Mouse (Mus musculus) gastrocnemius, postnatal 25 days (tissue): ENCODE data around the gene Tmem208. TPM values are rescaled to one million over a fixed set of nuclear protein-coding genes. Genes with fewer than 3 reads are reported as not detected.
A peak's percentile ranks its signal among the peaks of the same experiment; 100 is the strongest.

Experiments used
- DNase-seq: peaks from one replicate; pipeline ENCODE4 v3.0.0; 2022
- total RNA-seq, 2 experiments: library from RNA; stranded (reverse); gene quantifications; 1 replicate in 1 of 2; 2 replicates in 1 of 2; pipeline ENCODE4 v1.2.3; 2021

The Tmem208 gene
- total RNA-seq, 2 experiments from 2014 or later: 20.5 to 23.1 TPM

DNA sequence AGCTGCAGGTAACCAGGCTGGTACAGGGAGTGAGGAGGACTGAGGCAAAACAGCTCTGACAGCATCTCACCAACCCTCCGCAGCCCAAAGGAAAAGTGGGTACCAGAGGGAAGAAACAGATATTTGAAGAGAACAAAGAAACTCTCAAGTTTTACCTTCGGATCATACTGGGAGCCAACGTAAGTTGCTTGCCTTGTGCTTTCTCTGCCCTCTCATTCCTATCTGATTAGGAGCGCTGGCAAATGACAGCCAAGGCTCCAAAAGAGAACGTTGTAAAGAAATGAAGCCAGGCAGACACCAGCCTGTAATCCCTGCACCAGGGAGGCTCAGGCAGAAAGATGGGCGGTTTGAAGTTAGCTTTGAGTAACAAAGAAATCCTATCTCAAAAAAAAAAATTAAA, 814 bp downstream of the Tmem208 start:
- no peak for DNase-seq

DNA sequence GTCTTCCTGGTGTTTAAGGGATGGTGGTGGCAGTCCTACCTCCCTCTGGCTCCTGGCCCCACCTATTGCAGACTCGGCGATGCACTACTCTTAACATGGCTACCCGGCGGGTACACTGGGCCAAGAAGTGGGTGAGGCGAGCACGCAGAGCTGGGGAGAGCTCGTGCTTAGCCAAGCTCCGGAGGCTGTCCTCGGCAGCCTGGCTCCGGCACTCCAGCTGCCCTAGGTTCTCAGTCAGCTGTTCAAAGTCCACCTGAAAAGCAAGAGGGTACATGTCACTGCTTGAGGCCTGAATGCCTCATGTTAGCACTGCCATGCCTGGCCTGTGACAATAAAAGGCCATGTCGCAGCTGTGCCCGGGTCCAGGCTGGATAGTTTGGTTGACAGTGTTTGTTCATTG, 4.2 kb downstream of the Tmem208 start:
- DNase-seq: no peak

DNA sequence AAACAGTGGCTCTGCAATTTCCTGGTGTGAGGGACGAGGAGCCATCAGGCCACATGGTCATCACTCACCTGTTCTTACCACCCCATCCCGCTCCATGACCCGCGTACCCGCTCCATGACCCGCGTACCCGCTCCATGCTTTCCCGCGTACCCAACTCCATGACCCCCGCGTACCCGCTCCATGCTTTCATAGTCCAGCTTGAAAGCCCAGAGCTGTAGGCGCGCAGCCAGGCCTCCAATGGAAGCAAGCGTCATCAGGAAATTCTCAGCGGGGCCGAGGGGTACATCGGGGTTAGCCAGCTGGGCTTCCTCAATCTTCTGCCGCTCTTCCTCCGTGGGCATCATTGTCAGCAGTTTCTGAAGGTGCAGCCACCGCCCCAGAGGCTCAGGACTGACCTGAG, 5.3 kb downstream of the Tmem208 start:
- no peak for DNase-seq

DNA sequence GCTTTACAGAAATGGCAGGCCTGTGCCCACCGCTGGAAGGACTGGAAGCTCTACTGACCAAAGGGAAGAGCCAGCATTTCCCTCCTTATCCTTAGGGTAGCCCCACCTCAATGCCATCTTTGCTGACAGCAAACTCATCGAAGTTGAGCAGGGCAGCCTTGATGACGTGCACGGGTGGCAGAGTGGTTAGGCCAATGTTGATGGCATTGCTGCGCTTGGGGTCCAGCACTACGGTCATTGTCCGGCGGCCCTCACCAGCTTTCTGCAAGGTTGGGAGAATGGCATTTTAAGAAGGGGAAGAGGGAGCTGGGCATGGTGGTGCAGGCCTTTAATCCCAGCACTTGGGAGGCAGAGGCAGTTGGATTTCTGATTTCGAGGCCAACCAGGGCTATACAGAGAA, 5.8 kb downstream of the Tmem208 start:
- DNase-seq: no peak

DNA sequence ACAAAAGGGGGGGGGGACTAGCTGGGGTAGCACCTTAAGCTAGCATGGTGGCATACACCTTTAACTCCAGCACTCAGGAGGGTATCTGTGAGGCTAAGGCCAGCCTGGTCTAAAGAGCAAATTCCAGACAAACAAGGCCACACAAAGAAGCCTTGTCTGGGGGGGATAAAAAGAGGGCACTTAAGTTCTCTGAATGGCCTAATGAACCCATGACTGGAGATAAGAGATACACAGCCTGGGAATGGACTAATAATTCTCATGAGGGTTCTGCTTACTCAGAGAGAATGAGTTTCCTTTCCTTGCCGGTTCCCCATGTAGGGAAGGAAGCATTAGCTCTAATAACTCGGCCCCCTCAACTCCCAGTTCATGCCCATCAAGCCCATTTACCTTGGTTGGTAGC, 6.4 kb downstream of the Tmem208 start:
- DNase-seq: no peak

DNA sequence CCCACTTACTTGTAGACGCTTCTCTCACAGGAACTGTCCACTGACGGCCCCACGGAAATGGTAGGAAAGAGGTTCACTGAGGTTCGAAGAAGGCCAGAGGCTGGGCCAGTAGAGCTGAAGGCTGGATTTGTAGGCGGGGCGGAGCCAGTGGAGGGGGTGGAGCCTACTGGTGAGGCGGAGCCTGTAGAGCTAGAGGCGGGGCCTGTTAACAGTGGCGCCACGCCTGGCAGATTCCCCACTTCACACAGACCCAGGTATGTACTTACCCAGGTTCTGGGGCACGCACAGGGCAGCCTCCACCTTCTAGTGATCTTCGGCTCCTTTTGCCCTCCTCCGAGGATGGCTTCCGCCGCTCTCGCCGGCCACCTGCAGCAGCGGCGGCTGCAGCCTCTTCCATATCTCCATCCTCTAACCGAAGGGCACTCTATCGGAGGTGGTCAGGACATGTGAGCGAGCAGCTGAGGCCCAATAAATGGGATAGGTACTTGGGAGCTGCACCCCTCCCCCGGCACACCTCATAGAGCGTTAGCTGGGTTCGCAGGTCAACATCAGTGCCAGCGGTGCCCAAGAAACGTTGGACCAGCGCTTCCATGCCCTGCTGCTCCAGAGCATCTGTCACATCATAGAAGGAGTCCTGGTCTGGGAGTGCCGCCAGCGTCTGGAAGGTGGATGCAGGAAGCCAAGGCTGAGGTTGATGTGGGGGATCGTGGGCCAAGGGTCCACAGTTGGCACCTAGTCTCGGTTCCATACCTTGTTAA, 10.4 kb downstream of the Tmem208 start:
- DNase-seq: no peak

DNA sequence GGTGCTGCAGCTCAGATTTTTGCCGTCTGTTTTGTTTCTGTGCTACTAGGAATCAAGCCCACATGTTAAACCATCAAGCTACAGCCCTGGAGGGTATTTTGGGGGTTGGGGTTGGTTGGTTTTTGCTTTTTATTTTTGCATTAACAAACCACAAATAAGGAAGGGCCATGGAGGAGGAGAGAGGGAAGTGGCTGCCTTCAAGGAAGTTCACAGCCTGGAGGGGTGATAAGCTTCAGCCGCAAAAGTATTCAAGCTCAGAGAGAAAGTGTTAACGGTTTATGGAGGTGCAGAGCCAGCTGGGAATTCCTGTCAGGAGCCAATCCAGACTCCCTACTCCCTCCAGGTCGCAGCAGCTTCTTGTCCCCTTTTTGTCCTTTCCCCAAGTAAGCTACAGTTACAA, 12.8 kb downstream of the Tmem208 start:
- DNase-seq: no peak

DNA sequence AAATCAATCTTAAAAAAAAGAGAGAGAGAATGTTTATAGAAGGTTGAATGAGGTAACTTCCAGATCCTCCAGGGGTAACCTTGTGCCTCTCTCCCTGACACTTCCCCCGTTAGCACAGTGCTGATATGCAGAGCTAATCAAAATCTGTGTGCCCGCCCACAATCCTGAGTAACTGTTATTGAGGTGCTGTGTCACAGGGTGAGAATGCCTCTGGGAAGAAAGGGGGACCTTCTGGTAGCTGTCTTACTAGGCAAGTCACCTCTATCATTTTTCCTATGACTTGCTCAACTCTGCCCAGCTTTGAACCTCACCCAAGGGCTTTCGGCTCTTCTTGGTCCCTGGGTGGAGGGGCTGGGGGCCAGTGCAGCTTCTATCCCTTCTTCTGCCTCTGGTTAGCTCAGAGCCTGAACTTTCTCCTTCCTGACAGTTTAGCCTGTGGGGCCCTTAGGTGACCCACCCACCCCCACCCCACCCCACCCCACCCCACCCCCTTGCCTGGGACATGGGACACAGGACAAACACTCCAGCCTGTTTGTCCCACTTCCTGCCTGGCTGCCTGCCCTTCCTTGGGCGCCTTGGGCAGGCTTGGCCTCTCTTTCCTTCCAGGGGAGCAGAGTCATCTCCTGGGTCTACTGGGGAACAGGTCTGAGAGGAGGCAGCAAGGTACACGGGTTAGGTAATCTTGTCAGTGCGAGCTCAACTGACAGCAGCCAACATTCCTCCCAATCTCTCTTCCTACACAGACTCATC, 13.9 kb downstream of the Tmem208 start:
- no peak for DNase-seq

DNA sequence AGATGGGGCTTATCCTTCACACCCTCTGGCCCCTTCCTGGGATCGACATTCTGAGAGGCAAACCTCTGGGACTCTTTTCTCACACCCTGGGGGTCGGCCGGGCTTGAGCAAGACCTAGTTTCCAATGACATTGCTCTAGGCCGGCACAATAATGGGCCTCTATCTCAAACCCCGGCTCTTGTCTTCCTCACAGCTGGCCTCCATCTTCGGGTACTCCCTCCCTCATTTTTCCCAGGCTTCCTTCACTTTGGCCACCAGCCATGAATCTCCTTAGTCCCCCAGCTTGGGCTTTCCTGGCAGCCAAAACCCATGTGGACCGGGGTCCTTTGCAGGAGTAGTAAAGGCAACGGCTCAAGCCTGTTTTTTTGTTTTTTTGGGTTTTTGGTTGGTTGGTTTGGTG, 15.2 kb downstream of the Tmem208 start:
- no peak for DNase-seq

DNA sequence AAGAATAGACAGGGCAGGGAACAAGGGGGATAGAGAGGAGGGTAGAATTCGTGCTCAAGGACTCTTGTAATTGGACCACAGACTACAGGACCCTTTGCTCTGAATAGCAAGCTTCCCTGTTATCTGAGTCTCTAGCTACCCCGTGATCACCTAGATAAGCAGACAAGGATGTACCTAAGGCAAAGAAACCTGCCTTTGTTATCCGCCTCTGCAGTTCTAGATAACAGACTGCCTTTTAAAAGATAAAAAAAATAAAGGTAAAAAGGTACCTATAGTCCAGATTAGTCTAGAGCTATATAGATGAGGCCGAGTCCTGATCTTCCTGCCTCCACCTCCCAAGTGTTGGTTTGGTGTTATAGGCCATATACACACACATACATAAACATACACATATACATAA, 16.6 kb downstream of the Tmem208 start:
- DNase-seq: no peak

DNA sequence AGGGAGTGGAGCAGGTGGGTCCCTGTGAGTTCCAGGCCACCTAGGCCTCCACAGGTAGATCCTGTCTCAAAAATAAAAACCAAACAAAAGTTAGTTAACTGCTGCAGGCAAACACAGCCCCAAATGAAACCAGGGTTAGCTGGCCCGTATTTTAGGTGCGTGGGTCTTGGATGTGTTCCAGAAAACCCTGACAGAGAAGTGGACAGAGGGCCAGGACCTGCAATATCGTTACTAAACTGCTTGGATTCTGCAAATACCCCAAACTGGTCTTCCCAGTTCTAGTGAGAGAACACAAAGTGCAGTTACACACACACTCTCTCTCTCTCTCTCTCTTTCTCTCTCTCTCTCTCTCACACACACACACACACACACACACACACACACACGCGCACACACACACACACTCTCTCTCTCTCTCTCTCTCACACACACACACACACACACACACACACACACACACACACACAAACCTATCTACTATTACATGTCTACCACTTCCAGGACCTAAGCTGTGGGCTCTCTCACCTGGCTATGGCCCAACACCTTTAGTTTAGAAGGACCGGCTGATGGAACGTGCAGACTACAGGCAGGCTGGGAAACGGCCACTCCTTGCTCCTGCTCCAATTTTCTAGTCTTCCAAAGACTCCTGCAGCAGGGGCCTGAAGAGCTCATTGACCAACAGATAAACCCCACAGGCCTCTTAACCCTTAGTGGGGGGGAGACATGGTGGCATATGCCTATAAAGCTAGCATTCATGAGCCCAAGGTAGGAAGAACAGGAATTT, 17.8 kb downstream of the Tmem208 start:
- DNase-seq: no peak

DNA sequence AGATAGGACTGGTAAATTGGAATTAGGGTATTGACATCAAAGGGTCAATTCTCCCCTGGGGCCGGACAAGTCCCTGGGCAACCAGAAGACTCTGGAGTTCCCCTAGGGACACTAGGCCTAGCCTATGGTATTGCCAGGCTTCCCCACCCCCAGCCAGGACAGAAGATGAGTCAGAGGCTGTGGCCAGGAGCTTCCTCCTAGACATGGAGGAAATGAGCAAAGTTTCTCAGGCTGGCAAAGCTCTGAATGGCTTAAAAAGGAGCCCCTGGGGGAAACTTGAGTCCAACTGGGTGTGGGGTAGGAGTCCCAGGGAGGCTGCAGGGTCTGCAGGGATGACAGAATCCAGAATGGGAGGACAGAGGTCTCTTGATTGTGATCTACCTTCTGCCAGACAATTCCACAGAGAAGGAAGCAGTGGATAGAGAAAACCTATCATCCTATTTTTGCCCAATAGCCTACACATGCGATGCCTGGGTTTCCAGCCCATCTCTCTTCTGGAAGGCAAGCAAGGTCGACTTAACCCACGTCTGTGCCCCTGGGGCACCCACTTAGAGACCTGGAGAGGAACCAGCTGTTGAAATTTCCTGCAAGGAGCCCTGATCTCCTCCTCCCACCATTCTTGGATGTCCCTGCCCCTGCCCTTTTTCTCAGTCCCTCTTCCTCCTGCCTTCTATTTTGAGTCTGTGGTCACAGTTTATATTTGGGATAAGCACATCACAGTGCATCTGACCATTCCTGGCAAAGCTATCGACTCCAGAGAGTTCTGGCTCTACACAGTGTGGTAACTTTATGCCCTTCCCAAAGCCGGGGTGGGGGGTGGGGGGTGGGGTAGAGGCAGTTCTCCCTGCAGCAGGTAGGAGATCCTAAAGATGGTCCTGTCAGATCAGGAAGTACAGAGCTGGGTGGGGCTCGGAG, 19.2 kb downstream of the Tmem208 start:
- no peak for DNase-seq

DNA sequence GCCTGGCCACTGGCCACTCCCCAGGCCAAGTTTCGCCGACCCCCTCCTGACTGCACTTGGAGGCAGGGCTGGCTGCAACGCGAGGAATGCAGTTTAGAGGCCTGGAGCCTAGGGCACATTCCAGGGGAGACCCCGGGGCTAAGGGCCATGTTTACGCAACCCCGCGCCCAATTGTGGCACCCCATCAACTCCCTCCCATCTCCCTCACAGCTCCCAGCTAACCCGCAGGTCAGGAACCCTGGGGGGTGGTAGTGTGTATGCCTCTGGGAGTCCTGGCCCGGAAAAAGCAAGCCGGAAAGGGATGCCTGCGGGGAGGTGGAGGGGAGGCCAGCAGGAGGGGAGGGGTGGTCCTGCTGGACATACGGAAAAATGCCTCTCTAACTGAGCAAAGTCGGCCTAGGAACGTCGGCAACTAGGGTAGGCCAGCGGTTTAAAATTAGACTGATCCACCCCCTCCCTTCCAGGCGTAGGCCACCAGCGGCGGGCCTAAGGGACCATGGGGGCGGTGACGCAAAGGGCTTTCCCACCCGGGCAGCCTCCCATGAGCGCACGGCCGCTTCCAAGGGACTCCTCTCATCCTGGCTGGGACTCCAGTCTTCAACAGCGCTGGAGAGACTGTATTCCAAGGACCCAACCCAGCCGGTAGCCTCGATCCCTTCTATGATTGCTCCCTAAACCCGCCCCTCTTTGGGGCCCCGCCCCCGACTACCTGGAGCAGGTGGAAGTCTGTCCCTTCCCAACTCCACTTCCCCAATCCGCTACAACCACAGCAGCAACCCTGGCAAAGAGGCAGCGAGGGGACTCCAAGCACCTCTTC, 20.7 kb downstream of the Tmem208 start:
- peak; percentile 84 for DNase-seq

DNA sequence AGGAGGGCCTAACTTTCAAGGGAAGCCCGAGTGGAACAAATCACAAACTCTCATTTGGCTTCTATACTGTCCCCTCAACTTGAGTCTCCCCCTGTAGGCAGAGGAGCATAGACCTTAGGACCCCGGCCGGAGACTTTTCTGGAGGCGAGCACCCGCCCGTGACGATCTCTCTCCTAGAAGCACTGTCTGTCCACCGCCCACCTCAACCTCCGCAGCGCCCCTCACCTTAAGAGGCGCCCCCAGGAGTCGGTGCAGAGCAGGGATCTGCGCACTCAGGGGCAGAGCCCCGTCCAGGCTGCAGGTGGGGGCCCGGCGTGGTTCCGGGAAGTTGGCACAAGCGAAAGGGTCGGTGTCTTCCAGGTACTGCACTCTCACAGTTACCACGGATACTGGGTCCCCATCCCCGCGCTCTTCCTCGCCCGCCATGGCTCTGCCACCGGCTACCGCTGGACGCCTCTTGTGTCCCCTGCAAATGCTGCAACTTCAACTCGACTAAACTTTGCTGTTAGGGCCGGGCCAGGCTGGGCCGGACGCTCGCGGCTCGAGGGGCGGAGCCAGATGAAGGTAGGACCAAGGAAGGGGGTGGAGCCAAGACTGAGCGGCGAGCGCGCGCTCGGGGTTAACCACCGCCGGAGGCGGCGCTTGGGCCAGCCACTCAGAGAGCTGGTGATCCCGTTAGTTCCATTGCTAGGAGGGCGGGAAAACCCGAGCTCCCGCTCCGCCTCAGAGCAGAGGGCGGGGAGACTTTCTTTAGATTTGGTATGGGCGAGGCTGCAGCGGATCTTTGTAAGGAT, 21.5 kb downstream of the Tmem208 start, which contains the start of gene Fhod1:
Gene Fhod1 (minus strand): TSS at position 526 of the 794 bp plus-strand sequence.
- DNase-seq: peak; percentile 95

DNA sequence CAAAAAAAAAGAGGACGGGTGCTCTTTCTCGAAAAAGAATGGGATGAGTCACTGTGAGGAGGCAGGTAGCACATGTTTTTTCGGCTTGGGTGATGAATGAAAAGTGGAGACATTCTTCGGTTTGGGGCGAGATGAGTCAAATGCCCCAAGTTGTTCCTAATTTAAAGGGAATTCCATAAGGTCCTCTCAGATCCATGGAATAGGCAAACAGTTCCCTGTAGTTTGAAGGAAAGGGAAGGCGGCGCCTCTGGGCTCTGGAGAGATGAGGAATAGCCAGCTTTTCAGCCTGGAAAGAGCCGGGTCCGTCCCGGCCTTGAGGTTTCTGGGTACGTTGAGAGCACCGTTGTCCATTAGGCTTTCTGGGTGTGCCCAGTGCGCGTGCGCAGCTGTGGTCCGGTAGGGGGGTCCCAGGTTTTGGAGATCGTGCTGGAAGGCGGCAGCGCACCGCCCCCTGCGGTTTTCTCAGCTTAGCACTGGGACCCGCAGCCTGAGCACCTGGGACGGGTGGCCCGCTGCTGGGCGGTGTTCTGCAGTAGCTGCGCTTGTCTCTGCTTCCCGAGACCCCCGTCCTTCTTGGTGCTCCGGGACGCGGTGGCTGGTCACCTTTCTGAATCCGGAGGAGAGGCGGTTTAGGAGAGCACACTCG, 22.4 kb downstream of the Tmem208 start, which contains the start of gene Slc9a5:
Gene Slc9a5 (plus strand): TSS at position 394 of the 646 bp plus-strand sequence.
- DNase-seq: no peak

DNA sequence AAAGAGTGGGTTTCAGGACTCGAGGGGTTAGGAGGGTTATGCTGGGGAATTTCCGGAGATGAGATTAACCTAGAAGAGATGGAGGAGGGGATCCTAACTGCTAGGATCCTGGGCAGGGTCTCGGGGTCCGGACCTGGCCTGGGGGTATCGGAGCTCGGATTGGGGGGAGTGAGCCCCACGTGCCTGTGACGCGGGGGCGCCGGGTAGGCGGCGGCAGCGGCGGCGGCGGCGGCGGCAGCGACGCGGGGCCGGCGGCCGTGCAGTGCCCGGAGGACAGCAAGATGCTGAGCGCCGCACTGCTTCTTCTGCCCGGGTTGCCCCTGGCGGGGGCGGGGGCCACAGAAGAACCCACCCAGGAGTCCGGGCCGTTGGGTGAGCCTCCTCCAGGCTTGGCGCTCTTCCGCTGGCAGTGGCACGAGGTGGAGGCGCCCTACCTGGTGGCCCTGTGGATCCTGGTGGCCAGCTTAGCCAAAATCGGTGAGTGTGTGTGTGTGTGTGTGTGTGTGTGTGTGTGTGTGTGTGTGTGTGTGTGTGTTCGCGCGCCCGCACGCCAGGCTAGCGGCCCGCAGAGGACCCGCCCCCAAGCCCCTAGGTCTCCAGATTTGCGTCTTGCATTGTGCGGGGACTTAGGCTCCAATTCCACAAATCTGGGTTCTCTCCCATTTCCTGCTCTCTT, 23.1 kb downstream of the Tmem208 start:
- DNase-seq: no peak

DNA sequence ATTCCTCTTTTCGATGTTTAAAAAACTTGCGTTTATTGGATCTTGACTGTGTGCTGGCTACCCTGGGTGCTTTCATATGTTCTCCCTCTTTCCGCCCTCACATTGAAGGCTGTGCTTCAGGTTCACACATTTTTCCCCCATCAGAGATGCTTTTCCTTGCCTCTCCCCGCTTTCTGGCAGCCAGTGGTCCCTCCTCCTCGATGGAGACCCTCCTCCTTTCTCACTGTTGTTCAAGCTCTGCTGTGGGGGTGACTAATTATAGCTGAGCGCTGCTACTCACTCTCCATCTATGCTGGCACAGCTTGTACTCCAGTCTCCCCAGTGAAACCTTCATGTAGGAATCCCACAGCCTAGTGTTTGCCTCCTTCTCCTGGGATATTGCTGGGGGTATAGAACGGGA, 24.0 kb downstream of the Tmem208 start:
- DNase-seq: no peak

DNA sequence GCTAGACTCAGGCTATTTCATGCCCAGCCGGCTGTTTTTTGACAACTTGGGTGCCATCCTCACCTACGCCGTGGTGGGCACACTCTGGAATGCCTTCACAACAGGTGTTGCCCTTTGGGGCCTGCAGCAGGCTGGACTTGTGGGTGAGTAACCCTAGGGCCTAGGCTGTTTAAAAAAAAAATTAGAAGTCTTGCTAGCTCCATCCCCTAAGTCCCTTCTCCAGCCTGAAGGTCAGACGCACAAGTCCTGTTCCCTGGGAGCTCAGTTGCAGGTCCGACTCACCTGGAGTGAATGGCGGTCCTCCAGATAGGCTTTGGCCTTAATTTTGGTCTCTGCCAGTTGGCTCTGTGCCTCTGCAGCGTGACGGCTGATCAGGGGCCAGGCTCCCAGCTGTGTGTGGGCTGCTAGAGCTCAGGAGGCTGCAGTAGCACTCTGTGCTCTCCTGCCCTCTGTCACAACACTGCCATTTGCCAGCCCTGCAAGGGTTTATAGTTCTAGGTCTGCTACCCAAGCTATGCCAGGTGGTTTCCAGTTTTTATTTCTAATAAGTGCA, 27.5 kb downstream of the Tmem208 start:
- no peak for DNase-seq
